ENCODE assay signal across 8 mouse cellular contexts in genomic region chr4:116491119-116491536, GRCm38 (mm10). TPM values are rescaled to one million over a fixed set of nuclear protein-coding genes. Genes with fewer than 3 reads are reported as not detected.
DNase-seq lines count a peak whose midpoint lies in the region; ATAC-seq lines count a peak whose summit lies in the region.

No protein-coding gene starts in this region.

- DNase-seq in cerebellum, postnatal 10 days, result peak; percentile 67 to 69
- DNase-seq in cerebellum, adult 9-10 months, result no peak
- DNase-seq in ovary, adult 18-20 months (ENCODE audit: low spot score), result peak; percentile 58
- DNase-seq in ovary, postnatal 10 days (ENCODE audit: low spot score), result no peak
- DNase-seq in kidney, adult 8-10 months, result peak; percentile 31 to 33
- no peak for DNase-seq in right cerebral cortex, postnatal 4 days
- no peak for DNase-seq in gastrocnemius, postnatal 25 days

- peak; percentile 71 for ATAC-seq in megakaryocyte-erythroid progenitor cell, adult 5-6 weeks (replicated peaks; ENCODE audit: low FRiP score, low TSS enrichment, poor library complexity, severe bottlenecking)

RNA-seq across cellular contexts. Expression of gene Ipp, which starts 16.2 kb away (rescaled TPM):
- total RNA-seq in megakaryocyte-erythroid progenitor cell, adult 5-6 weeks (2014; fragmentation: Nextera tagmentation), result 8.7 and 10.5 TPM in 2 replicates
- 13.4 and 21.7 TPM in 2 replicates for total RNA-seq in megakaryocyte-erythroid progenitor cell, adult 5-6 weeks (2017)
- 10 to 100 TPM; 11.0 to 14.6 TPM for total RNA-seq in gastrocnemius, postnatal 25 days (2021)

RNA-seq across cellular contexts. Expression of gene Mast2, which starts 27.1 kb away (rescaled TPM):
- 32.2 and 47.0 TPM in 2 replicates for total RNA-seq in megakaryocyte-erythroid progenitor cell, adult 5-6 weeks (2014; fragmentation: Nextera tagmentation)
- 7.8 and 32.7 TPM in 2 replicates for total RNA-seq in megakaryocyte-erythroid progenitor cell, adult 5-6 weeks (2017)
- total RNA-seq in gastrocnemius, postnatal 25 days (2021), result 10 to 100 TPM; 76.6 to 83.8 TPM

Comparison
In these comparisons a context has a peak if more than half of its experiments do, and no peak if none do; other contexts are left out.
1. DNase-seq: peak in cerebellum, postnatal 10 days (2 of 2), ovary, adult 18-20 months (single experiment) and kidney, adult 8-10 months (2 of 2); none in cerebellum, adult 9-10 months (single experiment), ovary, postnatal 10 days (single experiment), right cerebral cortex, postnatal 4 days (single experiment) and gastrocnemius, postnatal 25 days (single experiment).